Mouse (Mus musculus): ENCODE data around the gene Ifitm3.
A peak's percentile ranks its signal among the peaks of the same experiment; 100 is the strongest.

DNA sequence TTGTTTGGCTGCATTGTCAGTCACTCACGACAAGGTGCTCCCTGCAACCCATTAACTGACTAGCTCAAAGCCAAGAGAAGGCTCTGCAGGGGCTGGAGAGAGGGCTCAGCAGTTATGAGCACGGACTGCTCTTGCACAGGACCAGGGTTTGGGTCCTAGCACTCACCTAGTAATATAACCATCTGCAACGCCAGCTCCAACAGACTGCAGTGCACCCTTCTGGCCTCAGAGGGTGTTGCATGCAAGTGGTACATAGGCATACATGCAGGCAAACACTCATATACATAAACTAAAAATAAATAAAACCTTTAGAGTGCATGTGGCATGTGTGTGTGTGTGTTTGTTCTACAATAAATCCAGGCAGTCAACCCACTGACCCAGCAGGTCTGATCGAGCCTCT lies 45.2 kb upstream of the Ifitm3 start:
- TF ChIP-seq CTCF (IDR thresholded peaks at IDR 0.05; ENCODE audit: insufficient read depth, low read length) (0 out of 2 replicates have a peak, but pooled peaks have one; percentile 14), POLR2A (IDR thresholded peaks at IDR 0.05; ENCODE audit: borderline replicate concordance, extremely low read depth, low read depth, low read length) (no peak)

Measured in lung, adult 2 months (tissue).